Mouse (Mus musculus) hindbrain, postnatal 0 days (tissue): Measurements from ENCODE around the gene Stk38. TPM values are rescaled to one million over a fixed set of nuclear protein-coding genes. Genes with fewer than 3 reads are reported as not detected.
A peak's percentile ranks its signal among the peaks of the same experiment; 100 is the strongest.
"Not testable (repeated sequence)": the region's sequence is repeated elsewhere in the genome, so short reads cannot be mapped to it uniquely, and the experiment has no call there.

Experiments
- ATAC-seq: fragments of 200-750 bp; cut with Nextera tagmentation; 2 replicates; pipeline ENCODE4 v1.8.0; 2017; ENCODE audit warnings: mild to moderate bottlenecking, moderate TSS enrichment, moderate library complexity
- DNase-seq: peaks from one replicate; pipeline ENCODE4 v3.0.0-alpha.2; 2015; ENCODE audit warnings: low spot score
- H3K27ac ChIP-seq: fragments of 300-500 bp; sonication (generic); 2 replicates; pipeline ENCODE4 v1.5.1; 2014; ENCODE audit warnings: mild to moderate bottlenecking
- H3K27me3 ChIP-seq: fragments of 300-500 bp; sonication (generic); 2 replicates; pipeline ENCODE4 v1.6.1; 2014; ENCODE audit warnings: low read length, mixed read lengths; ENCODE audit not compliant: insufficient read depth
- H3K36me3 ChIP-seq: fragments of 300-500 bp; sonication (generic); 2 replicates; pipeline ENCODE4 v1.6.1; 2014; ENCODE audit warnings: low read length, mixed read lengths; ENCODE audit not compliant: insufficient read depth
- H3K4me1 ChIP-seq: fragments of 300-500 bp; sonication (generic); 2 replicates; pipeline ENCODE4 v1.6.1; 2014; ENCODE audit warnings: antibody characterized with exemption, low read length, mixed read lengths; ENCODE audit not compliant: insufficient read depth
- H3K4me2 ChIP-seq: fragments of 300-500 bp; sonication (generic); 2 replicates; pipeline ENCODE4 v1.6.1; 2014; ENCODE audit warnings: low read depth, mild to moderate bottlenecking, low read length, moderate library complexity, mixed read lengths
- H3K4me3 ChIP-seq: fragments of 300-500 bp; sonication (generic); 2 replicates; pipeline ENCODE4 v1.5.1; 2014; ENCODE audit warnings: low read length
- H3K9ac ChIP-seq: fragments of 300-500 bp; sonication (generic); replicated peaks from 2 replicates; pipeline ENCODE4 v1.6.1; 2014; ENCODE audit warnings: mild to moderate bottlenecking, low read length, moderate library complexity, mixed read lengths
- H3K9me3 ChIP-seq: fragments of 300-500 bp; sonication (generic); 2 replicates; pipeline ENCODE4 v1.6.1; 2016; ENCODE audit warnings: low read length, mixed read lengths
- CTCF ChIP-seq: IDR thresholded peaks from 2 replicates; pipeline ENCODE4 v1.5.1; 2016; ENCODE audit warnings: antibody characterized with exemption, control low read depth, low read depth
- WGBS: fragments of 180-500 bp; shearing (Covaris S2); extraction: QIAGEN DNeasy Blood & Tissue Kit; methylation state at CpG from one replicate; pipeline ENCODE4 v1.1.7; 2014; 5-methylcytosine and 5-hydroxymethylcytosine counted together
- polyA plus RNA-seq: library from polyadenylated mRNA; unstranded; fragments of >200 nt; fragmentation: Nextera tagmentation; extraction: Ambion mirVana; gene quantifications from 2 replicates; pipeline ENCODE4 v1.2.1, GENCODE M21; 2015
- total RNA-seq: library from RNA; depleted of rRNA; stranded (reverse); fragments of >200 nt; gene quantifications from 2 replicates; pipeline ENCODE4 v1.2.3, GENCODE M21; 2014

Stk38 gene
- total and polyA plus RNA-seq, 2 experiments from 2014 or later: 52.7 to 58.7 TPM

- H3K27ac ChIP-seq: peak overlapping the region; percentile 90
Measured at GRCm38 (mm10) chr17:29008326-29008650, 493 bp upstream of the Stk38 start.

DNA sequence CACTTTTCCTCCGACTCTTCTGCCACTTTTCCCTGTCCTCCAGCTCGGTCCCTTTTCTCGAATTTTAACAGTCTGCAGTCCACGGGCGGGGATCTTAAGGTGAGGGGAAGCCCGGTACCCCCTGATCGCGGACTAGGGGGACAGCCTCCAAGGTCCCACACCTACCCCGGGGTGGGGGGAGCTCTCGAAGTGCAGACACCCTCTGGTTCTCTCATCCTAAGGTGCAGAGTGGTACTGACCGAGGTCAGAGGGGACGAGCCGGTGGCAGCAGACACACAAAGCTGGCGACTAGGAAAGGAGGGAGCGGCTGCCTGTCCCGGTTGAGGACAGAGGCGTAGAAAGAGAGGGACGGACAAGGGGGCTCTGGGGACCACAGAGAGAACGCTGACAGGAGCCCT is 553 bp downstream of the Stk38 start:
- ATAC-seq (no peak), DNase-seq (peak; percentile 8)
- TF ChIP-seq CTCF: no peak
- Histone ChIP-seq H3K27me3 (no peaks in the 10 kb centered on the region), H3K9ac (peak overlapping the region; percentile 95), H3K4me3 (peak overlapping the region; percentile 98), H3K27ac (peak overlapping the region; percentile 90), H3K9me3 (no peaks in the 10 kb centered on the region), H3K4me1 (peaks cover 5% of the 10 kb centered on the region; the same call in 1 of the 2 replicates), H3K4me2 (peak overlapping the region; percentile 91), H3K36me3 (no peaks in the 10 kb centered on the region)
- 1% methylated on average over 19 of the region's 19 CpGs for whole genome bisulfite sequencing

More at GRCm38 (mm10) chr17:29008326-29008650, 493 bp upstream of the Stk38 start:
- H3K27me3 ChIP-seq: no peaks in the 10 kb centered on the region
- H3K9ac ChIP-seq: peak overlapping the region; percentile 95; the same call in 1 of the 2 replicates
- 12% methylated on average over 8 of the region's 8 CpGs for WGBS
- ATAC-seq (no peak), DNase-seq (no peak)
- H3K4me1 ChIP-seq: peaks cover 5% of the 10 kb centered on the region; the same call in 1 of the 2 replicates
- no peaks in the 10 kb centered on the region for H3K36me3 ChIP-seq
- no peak for TF ChIP-seq CTCF
- H3K4me3 ChIP-seq: peak overlapping the region; percentile 98
- H3K9me3 ChIP-seq: no peaks in the 10 kb centered on the region
- peak overlapping the region; percentile 91 for H3K4me2 ChIP-seq

DNA sequence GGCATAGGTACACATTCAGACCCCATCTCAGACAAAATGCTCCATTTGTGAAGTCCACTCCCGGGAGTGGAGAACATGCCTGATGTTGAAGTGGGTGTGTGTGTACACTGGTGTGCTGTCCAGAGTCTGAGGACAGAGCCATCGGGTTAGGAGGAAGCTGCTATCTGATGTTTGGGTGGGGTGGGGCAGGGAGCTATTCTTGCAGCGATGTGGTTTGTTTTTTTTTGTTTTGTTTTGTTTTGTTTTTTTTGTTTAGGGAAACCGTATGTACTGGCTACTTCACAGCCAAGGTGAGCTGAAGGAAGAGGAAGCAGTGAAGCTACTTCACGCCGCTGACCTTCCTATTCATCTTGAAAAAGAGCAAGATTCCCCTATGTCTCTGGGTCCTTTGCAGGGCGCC is 983 bp downstream of the Stk38 start:
- peak overlapping the region; percentile 90 for H3K27ac ChIP-seq
- no peak for ATAC-seq

GRCm38 (mm10) chr17:29005002-29005401 is 2.8 kb downstream of the Stk38 start:
- Histone ChIP-seq H3K9me3 (no peaks in the 10 kb centered on the region), H3K4me1 (peaks cover 5% of the 10 kb centered on the region; the same call in 1 of the 2 replicates), H3K9ac (no peak overlapping the region), H3K27me3 (no peaks in the 10 kb centered on the region), H3K36me3 (peaks cover under 1% of the 10 kb centered on the region; the same call in 1 of the 2 replicates), H3K4me2 (no peak overlapping the region), H3K27ac (no peak overlapping the region), H3K4me3 (no peak overlapping the region)
- ATAC-seq (no peak), DNase-seq (no peak)
- 95% methylated on average over 3 of the region's 3 CpGs for WGBS
- no peak for TF ChIP-seq CTCF

More for the DNA sequence above, 983 bp downstream of the Stk38 start:
- Histone ChIP-seq H3K9me3 (no peaks in the 10 kb centered on the region), H3K4me1 (peaks cover 5% of the 10 kb centered on the region; the same call in 1 of the 2 replicates), H3K27me3 (no peaks in the 10 kb centered on the region), H3K4me3 (peak overlapping the region; percentile 98), H3K9ac (peak overlapping the region; percentile 95), H3K36me3 (no peaks in the 10 kb centered on the region), H3K4me2 (peak overlapping the region; percentile 91)
- no peak for TF ChIP-seq CTCF
- 4% methylated on average over 7 of the region's 7 CpGs for WGBS
- DNase-seq: no peak

GRCm38 (mm10) chr17:29003740-29004139 is 4.1 kb downstream of the Stk38 start:
- H3K9me3 ChIP-seq: no peaks in the 10 kb centered on the region
- 76% methylated on average over 1 of the region's 1 CpGs for WGBS
- no peaks in the 10 kb centered on the region for H3K27me3 ChIP-seq

GRCm38 (mm10) chr17:29000465-29000864 is 7.3 kb downstream of the Stk38 start:
- no peak overlapping the region for H3K4me2 ChIP-seq
- no peak for ATAC-seq
- peaks cover 3% of the 10 kb centered on the region; the same call in 1 of the 2 replicates for H3K4me1 ChIP-seq
- no peak for DNase-seq
- H3K36me3 ChIP-seq: peaks cover 19% of the 10 kb centered on the region
- TF ChIP-seq CTCF: no peak
- 91% methylated on average over 6 of the region's 6 CpGs for WGBS
- no peaks in the 10 kb centered on the region for H3K27me3 ChIP-seq
- no peak overlapping the region for H3K4me3 ChIP-seq
- H3K9ac ChIP-seq: no peak overlapping the region
- no peak overlapping the region for H3K27ac ChIP-seq
- H3K9me3 ChIP-seq: no peaks in the 10 kb centered on the region

More at GRCm38 (mm10) chr17:29003740-29004139, 4.1 kb downstream of the Stk38 start:
- Histone ChIP-seq H3K27ac (no peak overlapping the region), H3K36me3 (peaks cover 8% of the 10 kb centered on the region), H3K4me3 (no peak overlapping the region), H3K4me2 (no peak overlapping the region), H3K9ac (no peak overlapping the region), H3K4me1 (peaks cover 5% of the 10 kb centered on the region; the same call in 1 of the 2 replicates)
- no peak for TF ChIP-seq CTCF
- DNase-seq (no peak), ATAC-seq (no peak)

DNA sequence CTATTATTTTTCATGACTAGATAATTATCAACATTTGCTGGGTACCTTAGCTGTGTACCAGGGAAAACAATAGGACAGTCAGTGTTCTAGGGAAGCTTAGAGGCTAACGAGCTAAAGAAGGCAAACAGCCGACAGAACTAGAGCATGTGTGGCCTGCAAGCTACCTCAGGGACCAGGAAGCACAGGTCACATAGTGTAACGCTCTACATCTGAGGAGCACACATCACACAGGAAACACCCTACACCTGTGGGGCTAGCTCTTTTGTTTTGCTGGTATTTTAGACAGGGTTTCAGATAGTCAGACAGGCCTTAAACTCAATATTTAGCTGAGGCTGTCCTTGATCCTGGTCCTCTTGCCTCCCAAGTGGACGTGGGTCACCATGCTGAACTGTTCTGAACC is 13.2 kb downstream of the Stk38 start:
- DNase-seq: no peak
- no peak for ATAC-seq
- no peaks in the 10 kb centered on the region for H3K4me1 ChIP-seq

GRCm38 (mm10) chr17:28993004-28993403 is 14.8 kb downstream of the Stk38 start:
- not testable (repeated sequence) for H3K9me3 ChIP-seq, H3K4me1 ChIP-seq, DNase-seq, H3K4me2 ChIP-seq, ATAC-seq, H3K9ac ChIP-seq, H3K4me3 ChIP-seq, H3K27me3 ChIP-seq, H3K27ac ChIP-seq
- 100% methylated on average over 1 of the region's 1 CpGs for WGBS
- peaks cover 16% of the 10 kb centered on the region; the same call in 1 of the 2 replicates for H3K36me3 ChIP-seq

More for the DNA sequence above, 13.2 kb downstream of the Stk38 start:
- Histone ChIP-seq H3K27me3 (no peaks in the 10 kb centered on the region), H3K36me3 (peaks cover 20% of the 10 kb centered on the region; the same call in 1 of the 2 replicates), H3K9me3 (no peaks in the 10 kb centered on the region), H3K4me2 (no peak overlapping the region), H3K9ac (no peak overlapping the region), H3K4me3 (no peak overlapping the region), H3K27ac (no peak overlapping the region)
- no peak for TF ChIP-seq CTCF
- 92% methylated on average over 4 of the region's 4 CpGs for WGBS
